Mouse (Mus musculus): ENCODE results near the gene Ninl.

Ninl gene

DNA sequence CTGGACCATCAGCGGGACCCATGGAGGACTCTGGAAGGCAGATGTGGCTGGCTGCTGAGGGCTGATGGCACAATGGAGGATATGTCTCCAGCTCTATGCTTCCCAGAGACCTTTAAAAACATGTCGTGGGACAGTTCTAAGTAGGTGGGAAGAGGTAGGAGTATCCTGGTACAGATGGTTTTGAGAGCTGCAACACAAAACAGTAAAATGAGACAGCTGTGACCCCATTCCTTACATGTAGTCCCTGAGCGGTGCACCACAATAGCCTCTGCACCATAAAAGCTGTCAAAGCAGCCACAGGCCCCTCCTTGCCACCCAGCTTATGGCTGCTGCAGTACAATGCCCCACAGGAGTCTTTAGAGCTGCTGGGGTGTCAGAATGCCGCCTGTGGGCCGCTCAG, 41.6 kb downstream of the Ninl start:
- no peak for DNase-seq

GRCm38 (mm10) chr2:150995324-150995723, 43.9 kb downstream of the Ninl start:
- no peak for DNase-seq

GRCm38 (mm10) chr2:150991050-150991449, 48.1 kb downstream of the Ninl start:
- no peak for DNase-seq

DNA sequence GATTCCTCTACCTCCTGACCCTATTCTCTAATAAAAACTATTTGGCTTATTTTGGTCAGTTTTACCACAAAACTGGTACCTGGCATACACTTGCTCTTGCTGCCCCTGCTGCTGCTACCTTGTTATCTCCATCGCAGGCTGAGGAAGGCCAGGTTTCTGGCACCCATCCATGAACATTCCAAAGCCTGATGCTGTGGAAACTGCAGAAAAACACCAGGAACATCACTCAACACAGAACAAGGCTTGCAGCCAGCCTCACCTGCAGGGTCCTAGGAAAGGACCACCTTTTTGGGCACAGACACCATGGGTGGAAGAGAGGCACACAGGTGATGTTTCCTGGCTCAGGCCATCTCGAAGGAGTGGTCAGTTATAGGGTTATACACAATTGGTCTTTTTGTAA, 48.7 kb downstream of the Ninl start:
- DNase-seq: no peak

- no peak for DNase-seq
These were observed 53.8 kb downstream of the Ninl start for GRCm38 (mm10) chr2:150985359-150985758.

DNA sequence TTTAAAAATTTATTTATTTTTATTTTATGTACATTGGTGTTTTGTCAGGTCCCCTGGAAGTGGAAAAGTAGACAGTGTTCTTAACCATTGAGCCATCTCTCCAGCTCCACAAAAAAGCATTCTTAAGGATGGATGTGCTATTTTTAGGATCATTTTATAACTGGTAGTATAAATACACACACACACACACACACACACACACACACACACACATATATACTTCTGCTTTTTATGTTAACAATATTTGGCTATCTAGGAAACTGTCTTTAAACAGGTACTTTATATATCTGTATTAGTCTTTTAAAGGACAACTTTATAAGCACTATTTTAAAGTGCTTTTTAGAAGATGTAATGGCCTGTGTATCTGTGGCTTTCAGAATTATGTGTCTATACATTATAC, 57.1 kb downstream of the Ninl start:
- DNase-seq: no peak

GRCm38 (mm10) chr2:150981524-150981923, 57.7 kb downstream of the Ninl start:
- DNase-seq: no peak

DNA sequence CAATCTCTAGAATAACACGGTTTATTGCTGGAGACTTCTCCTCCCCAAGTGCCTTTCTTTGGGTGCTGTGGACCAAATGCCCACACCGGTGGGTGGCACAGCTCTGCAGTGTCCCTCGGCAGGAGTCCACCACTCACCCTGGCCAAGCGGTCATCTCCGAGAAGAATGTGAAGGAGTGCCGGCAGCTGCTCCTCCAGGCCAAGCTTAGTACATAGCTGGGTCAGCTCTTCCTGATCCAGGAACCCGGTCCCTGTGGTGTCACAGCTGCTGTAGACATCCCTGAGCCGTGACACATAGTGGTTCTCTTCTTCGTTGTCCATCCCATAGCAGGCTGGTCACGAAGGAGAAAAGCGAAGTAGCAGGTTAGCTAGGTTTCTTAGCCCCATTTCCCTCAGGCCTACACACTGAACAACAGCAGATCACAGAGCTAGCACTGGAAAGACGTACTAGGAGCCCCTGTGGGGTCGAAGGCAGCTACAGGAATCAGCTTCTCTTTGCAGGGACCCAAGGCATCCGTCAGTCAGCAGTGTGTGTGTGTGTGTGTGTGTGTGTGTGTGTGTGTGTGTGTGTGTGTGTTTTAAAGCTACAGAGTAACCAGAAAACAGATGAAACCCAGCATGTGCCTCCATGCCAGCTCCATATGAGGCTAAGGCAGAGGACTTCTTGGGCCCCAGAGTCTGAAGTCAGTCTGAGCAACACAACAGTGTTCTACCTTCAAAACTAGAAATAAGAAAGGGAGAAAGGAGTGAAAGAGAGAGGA, 59.1 kb downstream of the Ninl start:
- no peak for DNase-seq

DNA sequence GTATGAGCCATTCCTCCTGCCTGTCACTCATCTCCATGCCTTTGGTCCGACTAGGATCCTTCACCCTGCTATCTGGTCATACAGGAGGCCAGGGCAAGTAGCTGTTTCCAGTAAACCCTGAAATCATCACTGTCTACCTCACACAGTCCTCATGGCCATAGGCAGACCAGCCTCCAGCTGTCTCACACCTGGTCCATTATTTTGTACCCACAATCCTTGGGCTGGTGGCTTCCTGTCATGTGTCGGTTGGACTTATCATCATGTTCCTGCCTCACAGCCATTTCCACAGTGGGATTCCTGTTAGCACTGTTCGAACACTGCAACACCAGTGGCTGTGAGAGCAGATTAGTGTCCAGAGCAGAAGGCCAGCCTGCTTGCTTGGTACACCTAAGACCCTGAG, 60.4 kb downstream of the Ninl start:
- DNase-seq: no peak

DNA sequence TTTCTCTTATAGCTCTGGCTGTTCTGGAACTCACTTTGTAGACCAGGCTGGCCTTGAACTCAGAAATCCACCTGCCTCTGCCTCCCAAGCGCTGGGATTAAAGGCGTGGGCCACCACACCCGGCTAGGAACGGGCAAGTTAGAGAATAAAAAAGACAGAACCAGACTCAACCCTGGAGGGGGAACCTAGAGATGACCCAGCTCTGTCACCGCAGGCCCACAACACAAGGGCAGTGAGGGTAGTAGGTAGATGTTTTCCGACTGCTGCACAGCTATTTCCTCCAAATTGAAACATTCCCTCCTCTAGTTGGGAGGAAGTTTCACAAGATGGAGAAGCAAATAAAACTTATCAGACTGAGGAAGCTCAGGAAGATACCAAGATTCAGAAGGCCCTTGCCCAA, 61.5 kb downstream of the Ninl start:
- DNase-seq: no peak

- no peak for DNase-seq
These were observed 62.3 kb downstream of the Ninl start for GRCm38 (mm10) chr2:150976871-150977270.

GRCm38 (mm10) chr2:150973401-150974115, 65.6 kb downstream of the Ninl start:
- DNase-seq: no peak

DNA sequence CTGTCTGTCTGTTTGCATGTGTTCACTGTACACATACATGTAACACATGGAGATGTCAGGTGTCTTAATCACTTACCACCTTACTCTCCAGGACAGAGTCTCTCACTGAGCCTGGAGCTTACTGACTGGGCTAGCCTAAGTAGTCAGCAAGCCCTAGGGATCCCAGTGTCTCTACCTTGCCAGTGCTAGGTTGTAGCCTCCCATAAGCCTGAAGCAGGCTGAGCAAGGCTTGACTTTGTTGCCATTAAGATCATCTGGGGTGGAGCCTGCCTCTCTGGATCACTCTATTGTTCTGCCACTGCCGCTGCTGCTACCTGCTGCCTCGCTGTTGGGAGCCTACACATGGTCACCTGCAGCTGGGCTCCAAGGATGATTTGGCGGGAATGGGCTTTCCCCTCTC, 66.5 kb downstream of the Ninl start:
- no peak for DNase-seq

GRCm38 (mm10) chr2:150971856-150972255, 67.3 kb downstream of the Ninl start:
- DNase-seq: no peak

- no peak for DNase-seq
These were observed 70.0 kb downstream of the Ninl start for GRCm38 (mm10) chr2:150969231-150969630.

- no peak for DNase-seq
These were observed 71.7 kb downstream of the Ninl start for GRCm38 (mm10) chr2:150967491-150967890.

- no peak for DNase-seq
These were observed 73.2 kb downstream of the Ninl start for GRCm38 (mm10) chr2:150965951-150966350.

DNA sequence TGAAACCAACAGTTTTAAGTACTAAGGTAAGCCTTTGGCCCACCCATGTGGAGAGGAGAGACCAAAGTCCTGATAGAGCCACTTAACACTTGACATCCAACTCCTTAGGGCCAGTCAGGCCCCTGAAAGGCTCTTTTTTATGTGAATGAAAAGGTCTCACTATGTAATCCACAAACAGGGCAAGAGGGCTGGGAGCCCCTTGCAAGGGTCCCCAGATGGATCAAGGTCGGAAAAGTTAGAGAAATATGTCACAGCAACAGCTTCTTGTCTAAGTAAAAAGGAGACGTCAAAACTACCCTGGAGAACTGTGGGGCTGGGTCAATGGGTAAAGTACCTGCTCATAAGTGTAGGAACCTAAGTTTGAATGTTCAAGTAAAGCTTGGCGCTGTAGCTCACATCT, 74.5 kb downstream of the Ninl start:
- no peak for DNase-seq

- DNase-seq: no peak
These were observed 75.9 kb downstream of the Ninl start for GRCm38 (mm10) chr2:150963246-150963645.

GRCm38 (mm10) chr2:150959521-150959920, 79.7 kb downstream of the Ninl start:
- DNase-seq: no peak

GRCm38 (mm10) chr2:150955859-150956258, 83.3 kb downstream of the Ninl start:
- no peak for DNase-seq

DNA sequence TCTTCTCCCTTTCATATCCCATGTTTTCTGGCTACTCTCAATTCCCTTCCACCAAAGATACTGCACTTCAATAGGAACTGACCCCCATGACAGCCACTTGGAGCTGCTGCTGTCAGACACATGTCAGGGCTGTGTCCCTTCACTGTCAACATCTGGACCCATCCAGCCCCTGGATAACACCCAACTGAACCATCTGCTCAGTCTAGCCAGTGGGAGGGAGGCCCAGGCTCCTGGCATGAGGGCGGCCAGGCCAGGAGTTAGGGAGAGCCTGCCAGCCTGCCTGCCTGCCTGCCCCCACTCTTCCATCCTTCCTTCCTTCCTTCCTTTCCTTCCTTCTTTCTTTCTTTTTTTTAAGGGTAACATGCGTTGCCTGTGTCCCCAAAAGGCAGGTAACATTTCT, 88.0 kb downstream of the Ninl start:
- DNase-seq: no peak

DNA sequence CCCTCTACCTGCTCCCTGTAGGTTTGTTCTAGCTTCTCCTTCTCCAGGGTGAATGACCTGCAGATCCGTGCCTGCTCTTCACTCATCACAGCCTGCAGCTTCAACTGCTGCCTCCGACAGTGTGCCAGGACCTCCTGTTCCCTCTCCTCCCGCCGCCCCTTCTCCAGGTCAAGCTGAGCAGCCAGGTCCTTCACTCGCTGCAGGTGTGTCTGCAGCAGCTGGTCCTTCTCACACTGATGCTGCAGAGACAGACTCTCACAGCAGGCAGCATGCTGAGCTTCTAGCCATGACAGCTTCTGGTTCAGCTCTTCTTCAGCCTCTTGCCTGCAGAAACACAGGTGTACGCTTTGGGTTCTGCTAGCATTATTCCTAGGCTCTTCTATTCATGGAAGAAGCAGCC, 89.1 kb downstream of the Ninl start:
- DNase-seq: no peak

DNA sequence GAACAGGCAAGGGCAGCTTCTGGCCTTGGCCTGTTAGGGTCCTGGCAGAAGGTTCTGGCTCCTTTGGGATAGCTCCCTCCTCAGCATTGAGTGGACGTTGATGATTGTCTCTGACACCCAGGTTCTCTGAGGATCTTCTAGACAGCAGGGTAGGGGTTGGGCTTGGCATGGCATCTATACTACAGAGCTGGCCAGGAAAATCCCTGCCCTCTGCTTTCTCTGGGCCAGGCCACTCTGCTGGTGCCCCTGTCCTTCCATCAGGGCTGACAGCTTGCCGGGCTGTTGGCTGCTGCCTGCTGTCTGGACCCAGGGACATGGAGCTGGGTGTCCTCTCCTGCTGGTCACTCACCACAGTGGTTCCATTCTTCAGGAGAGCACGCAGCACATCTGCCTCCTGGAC, 89.5 kb downstream of the Ninl start:
- DNase-seq: no peak

DNA sequence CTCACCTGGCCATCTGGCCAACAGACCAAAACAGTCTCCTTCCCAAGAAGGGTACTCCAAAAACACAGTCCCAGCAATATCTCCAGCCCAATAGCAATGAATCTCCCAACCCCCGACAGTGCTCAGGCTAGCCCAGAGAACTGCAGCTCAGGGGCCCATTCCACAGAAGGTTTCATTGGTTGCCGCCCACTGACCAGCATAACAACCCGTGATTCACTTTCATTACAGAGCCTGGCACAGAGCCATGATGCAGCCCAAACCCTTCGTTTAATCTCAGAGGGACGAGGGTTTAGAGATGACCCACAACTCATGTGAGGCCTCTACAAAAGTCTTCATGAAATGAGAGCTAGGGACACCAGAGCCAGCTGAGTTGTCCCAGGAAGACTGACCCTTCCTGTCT, 90.4 kb downstream of the Ninl start:
- DNase-seq: peak; percentile 22 to 38
